Mouse (Mus musculus) embryonic facial prominence, embryonic 10.5 days (tissue): Measurements from ENCODE around the gene D7Ertd443e. TPM values are rescaled to one million over a fixed set of nuclear protein-coding genes. Genes with fewer than 3 reads are reported as not detected.

Experiments used
- DNase-seq: peaks from one replicate; pipeline ENCODE4 v3.0.0-alpha.2; 2017; ENCODE audit warnings: low spot score
- H3K27ac ChIP-seq: fragments of 300-500 bp; sonication (generic); replicated peaks from 2 replicates; pipeline ENCODE4 v1.5.1; 2016; ENCODE audit warnings: mild to moderate bottlenecking
- H3K27me3 ChIP-seq: fragments of 300-500 bp; sonication (generic); replicated peaks from 2 replicates; pipeline ENCODE4 v1.6.1; 2016; ENCODE audit warnings: low read depth, mild to moderate bottlenecking; ENCODE audit not compliant: poor library complexity, severe bottlenecking
- H3K36me3 ChIP-seq: fragments of 300-500 bp; sonication (generic); replicated peaks from 2 replicates; pipeline ENCODE4 v1.6.1; 2016; ENCODE audit warnings: mild to moderate bottlenecking, moderate library complexity
- H3K4me1 ChIP-seq: fragments of 300-500 bp; sonication (generic); 2 replicates; pipeline ENCODE4 v1.6.1; 2016
- H3K4me3 ChIP-seq: fragments of 300-500 bp; sonication (generic); 2 replicates; pipeline ENCODE4 v1.5.1; 2016; ENCODE audit warnings: mild to moderate bottlenecking, moderate library complexity
- H3K9me3 ChIP-seq: fragments of 300-500 bp; sonication (generic); 2 replicates; pipeline ENCODE4 v1.6.1; 2016; ENCODE audit warnings: mild to moderate bottlenecking
- WGBS: fragments of 180-500 bp; shearing (Covaris S2); methylation state at CpG from one replicate; pipeline ENCODE4 v1.1.7; 2016; 5-methylcytosine and 5-hydroxymethylcytosine counted together
- polyA plus RNA-seq: library from polyadenylated mRNA; unstranded; fragments of >200 nt; fragmentation: Nextera tagmentation; extraction: Ambion mirVana; gene quantifications from 2 replicates; pipeline ENCODE4 v1.2.1, GENCODE M21; 2016

D7Ertd443e gene
- 0.05 and 0.11 TPM in 2 replicates for polyA plus RNA-seq

DNA sequence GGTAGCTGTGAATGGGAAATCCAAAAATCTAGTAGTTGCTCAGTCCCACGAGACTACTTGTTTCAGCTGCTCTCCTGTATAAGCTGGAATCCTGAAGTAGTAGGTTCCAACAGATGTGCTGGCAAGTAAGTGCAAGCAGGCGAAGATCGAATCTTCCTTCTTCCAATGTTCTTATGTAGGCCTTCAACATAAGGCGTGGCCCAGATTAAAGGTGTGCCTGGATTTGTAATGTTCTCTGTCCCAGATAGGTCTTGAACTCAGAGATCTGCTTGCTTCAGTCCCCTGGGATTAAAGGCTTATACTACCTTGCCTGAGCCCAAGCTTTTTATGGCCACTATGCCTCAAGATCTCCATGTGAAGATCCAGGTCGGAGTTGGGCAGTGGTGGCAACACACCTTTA is at the start of gene D7Ertd443e:
Gene D7Ertd443e, minus strand, starts transcription at position 101 of the 400 bp plus-strand sequence.
- 93% methylated on average over 5 of the region's 5 CpGs for WGBS

DNA sequence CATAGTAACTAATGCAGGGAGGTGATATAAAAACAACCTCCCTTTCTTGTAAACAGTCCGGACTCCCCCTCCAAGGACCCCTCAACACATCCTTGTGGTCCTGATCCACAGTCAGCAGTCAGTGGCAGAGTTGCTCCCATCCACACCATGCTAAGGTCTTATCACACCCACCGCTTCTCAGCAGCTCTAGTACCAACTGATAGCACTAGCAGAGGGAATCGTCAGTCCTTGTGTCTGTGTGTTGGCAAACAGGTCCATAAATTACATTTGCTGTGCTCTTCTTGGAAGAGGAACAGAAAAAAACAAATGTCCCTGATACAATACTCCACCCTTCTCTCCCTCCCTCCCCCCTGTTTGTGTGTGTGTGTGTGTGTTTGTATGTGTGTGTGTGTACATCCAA is 46.2 kb upstream of the D7Ertd443e start:
- Histone ChIP-seq H3K27ac (no peak overlapping the region), H3K4me1 (no peaks in the 10 kb centered on the region), H3K27me3 (no peaks in the 10 kb centered on the region), H3K36me3 (no peaks in the 10 kb centered on the region), H3K4me3 (no peak overlapping the region), H3K9me3 (no peaks in the 10 kb centered on the region)
- DNase-seq = no peak
- 89% methylated on average over 3 of the region's 3 CpGs for WGBS

More for the DNA sequence above, at the start of gene D7Ertd443e:
- H3K36me3 ChIP-seq = no peaks in the 10 kb centered on the region
- H3K27me3 ChIP-seq = no peaks in the 10 kb centered on the region
- no peaks in the 10 kb centered on the region for H3K9me3 ChIP-seq
- no peaks in the 10 kb centered on the region for H3K4me1 ChIP-seq
- H3K4me3 ChIP-seq = no peak within 1 kb of the TSS
- DNase-seq = no peak
- H3K27ac ChIP-seq = no peak within 1 kb of the TSS

DNA sequence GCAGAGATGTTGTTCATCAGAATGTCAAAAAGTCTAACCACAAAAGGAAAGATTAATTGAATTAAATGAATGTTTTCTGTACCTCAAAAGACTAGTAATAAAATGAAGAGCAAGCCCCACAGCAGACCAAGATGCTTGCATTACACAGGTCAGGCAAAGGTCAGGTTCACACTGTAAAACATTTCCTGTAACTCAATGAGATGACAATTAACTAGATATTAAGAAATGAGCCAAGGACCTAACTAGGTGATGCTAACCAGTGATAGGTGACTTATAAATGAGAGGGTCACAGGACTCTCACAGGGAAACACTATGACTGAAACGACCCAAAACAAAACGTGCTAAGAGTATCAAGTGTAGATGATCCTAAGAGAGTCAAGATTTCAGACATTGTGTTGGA is 43.2 kb upstream of the D7Ertd443e start:
- Histone ChIP-seq H3K9me3 (no peaks in the 10 kb centered on the region), H3K4me3 (no peak overlapping the region), H3K36me3 (no peaks in the 10 kb centered on the region), H3K4me1 (no peaks in the 10 kb centered on the region), H3K27me3 (no peaks in the 10 kb centered on the region), H3K27ac (no peak overlapping the region)
- 88% methylated on average over 2 of the region's 2 CpGs for WGBS
- DNase-seq = no peak

DNA sequence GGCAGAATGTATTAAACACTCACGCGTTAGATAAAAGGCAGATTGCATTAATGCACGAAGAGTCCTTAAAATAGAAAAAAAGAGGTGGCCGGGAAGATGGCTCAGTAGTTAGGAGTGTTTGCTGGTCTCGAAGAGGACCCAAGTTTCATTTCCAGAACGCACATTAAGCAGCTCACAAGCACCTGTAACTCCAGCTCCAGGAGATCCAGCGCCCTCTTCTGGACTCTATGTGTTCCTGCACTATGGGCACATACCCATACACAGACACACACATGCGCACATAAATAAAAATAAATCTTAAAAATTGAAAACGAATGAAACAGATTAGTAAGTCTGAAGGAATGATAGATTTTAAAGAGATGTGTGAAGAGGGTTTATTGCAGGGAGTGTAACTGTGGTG is 29.6 kb upstream of the D7Ertd443e start:
- 95% methylated on average over 9 of the region's 9 CpGs for WGBS
- no peaks in the 10 kb centered on the region for H3K36me3 ChIP-seq
- DNase-seq = no peak

DNA sequence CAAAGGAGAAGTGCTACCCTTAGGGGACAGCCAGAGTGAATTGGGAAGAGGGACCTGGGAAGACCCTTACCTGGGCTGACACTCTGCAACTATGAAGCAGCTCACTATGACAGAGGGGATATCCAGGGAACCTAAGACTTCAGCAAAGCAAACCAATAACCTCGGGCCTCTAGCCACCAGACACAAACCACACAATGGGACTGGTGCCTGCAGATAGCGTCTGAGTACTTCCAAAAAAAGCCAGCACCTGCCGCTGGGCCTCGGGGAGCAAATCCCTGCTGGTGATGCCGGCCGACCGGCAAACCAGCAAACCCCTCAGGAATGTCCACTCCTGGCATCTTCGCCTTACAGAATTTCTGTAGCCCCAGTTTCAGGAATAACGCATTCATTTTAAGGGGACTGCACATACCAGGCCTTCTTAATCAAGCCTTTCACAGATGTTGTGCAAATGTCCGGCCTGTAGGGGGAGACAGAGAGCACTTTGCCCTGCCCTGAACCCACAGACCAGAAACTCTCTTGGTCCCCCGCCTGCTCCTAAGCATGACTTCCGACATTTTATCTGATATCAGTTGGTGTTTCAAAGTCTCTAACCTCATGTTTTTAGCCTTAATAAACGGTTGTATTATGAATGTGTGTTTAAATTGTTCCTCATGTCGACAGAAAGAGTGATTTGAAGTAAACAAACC is 28.7 kb upstream of the D7Ertd443e start:
- H3K27me3 ChIP-seq = no peaks in the 10 kb centered on the region
- no peak overlapping the region for H3K4me3 ChIP-seq
- 46% methylated on average over 14 of the region's 14 CpGs for WGBS
- DNase-seq = peak; percentile 46
- no peaks in the 10 kb centered on the region for H3K36me3 ChIP-seq
- no peaks in the 10 kb centered on the region for H3K9me3 ChIP-seq
- no peak overlapping the region for H3K27ac ChIP-seq
- H3K4me1 ChIP-seq = peaks cover 5% of the 10 kb centered on the region; the same call in 1 of the 2 replicates

More for the DNA sequence above, 29.6 kb upstream of the D7Ertd443e start:
- no peak overlapping the region for H3K4me3 ChIP-seq
- H3K27ac ChIP-seq = no peak overlapping the region
- H3K9me3 ChIP-seq = no peaks in the 10 kb centered on the region
- peaks cover 5% of the 10 kb centered on the region; the same call in 1 of the 2 replicates for H3K4me1 ChIP-seq
- no peaks in the 10 kb centered on the region for H3K27me3 ChIP-seq

DNA sequence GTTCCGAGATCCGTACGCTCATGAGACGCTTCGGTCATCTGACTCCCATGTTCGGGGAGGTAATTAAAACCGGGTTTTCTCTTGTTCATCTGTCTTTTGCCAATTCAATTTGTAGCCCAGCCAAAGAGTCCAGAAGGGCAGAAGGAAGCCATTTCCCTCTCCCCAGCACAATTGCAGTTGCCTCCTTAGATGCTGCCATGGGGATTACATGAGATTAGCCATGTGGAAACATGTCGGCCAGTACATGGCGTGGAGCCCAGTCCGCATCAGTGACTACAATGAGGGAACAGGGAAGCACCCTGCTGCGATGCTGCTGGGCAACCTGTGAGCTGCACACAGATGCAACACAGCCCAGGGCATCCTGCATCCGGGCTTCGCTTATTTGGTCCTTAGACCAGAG is 23.2 kb upstream of the D7Ertd443e start:
- Histone ChIP-seq H3K9me3 (no peaks in the 10 kb centered on the region), H3K27me3 (no peaks in the 10 kb centered on the region), H3K4me1 (peaks cover 5% of the 10 kb centered on the region; the same call in 1 of the 2 replicates), H3K4me3 (no peak overlapping the region), H3K27ac (no peak overlapping the region), H3K36me3 (no peaks in the 10 kb centered on the region)
- 90% methylated on average over 13 of the region's 13 CpGs for WGBS
- DNase-seq = no peak

DNA sequence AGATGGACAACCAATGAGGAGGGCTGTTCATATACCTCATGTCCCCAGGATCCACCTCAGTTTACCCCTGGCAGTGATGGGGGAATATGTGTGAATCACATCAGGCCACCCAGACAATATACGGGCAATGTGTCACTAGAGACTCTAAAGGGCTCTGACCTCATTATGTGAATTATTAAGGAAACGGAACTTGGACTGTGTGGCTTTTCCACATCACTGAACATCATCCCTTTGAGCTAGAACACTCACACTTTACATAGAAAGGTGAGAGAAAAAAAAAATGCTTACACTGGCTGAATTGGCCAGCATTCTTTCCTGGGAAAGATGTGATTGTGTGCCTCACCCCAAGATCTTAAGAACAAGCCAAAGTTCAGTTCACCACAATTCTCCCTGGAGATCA is 15.3 kb upstream of the D7Ertd443e start:
- H3K4me3 ChIP-seq = no peak overlapping the region
- no peaks in the 10 kb centered on the region for H3K36me3 ChIP-seq
- H3K27me3 ChIP-seq = no peaks in the 10 kb centered on the region
- no peak overlapping the region for H3K27ac ChIP-seq
- H3K4me1 ChIP-seq = no peaks in the 10 kb centered on the region
- no peak for DNase-seq
- 76% methylated on average over 2 of the region's 2 CpGs for WGBS
- no peaks in the 10 kb centered on the region for H3K9me3 ChIP-seq

DNA sequence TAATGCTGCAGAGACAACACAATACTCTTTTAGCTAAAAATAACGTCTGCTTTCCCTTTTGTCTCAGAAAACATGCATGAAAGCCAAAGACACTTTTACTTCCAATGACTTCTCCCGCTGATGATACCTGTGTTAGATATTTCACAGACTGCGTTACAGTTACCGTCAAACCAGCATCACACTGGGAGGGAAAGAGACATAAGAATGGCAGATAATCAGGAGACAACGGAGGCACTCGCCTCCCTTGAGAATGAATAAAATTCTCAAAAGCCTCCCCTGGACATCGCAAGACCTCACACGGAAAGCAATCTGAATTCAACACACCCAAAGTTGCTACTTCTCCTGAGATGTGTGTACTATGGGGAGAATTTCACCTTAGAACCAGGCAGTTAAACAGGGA is 11.3 kb upstream of the D7Ertd443e start:
- no peak for DNase-seq
- Histone ChIP-seq H3K27ac (no peak overlapping the region), H3K36me3 (no peaks in the 10 kb centered on the region), H3K9me3 (no peaks in the 10 kb centered on the region), H3K27me3 (no peaks in the 10 kb centered on the region), H3K4me1 (no peaks in the 10 kb centered on the region), H3K4me3 (no peak overlapping the region)
- WGBS = 84% methylated on average over 8 of the region's 8 CpGs

DNA sequence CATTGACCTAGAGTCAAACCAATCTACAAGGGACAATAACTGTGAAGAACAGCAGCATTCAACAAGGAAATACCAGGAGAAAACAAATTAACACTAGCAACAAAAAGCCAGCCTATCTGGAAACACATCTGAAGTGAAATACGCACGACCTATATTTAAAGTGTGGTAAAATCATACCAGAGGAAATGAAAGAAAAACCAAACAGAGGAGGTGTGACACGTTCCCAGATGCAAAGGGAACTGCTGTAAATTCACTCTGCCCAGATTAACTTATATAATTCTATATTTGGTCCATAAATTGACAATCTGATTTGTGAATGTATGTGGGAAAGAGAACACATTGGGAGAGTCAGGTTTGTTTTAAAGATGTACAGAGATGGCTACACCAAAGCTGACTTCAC is 2.7 kb downstream of the D7Ertd443e start:
- DNase-seq = no peak
- no peaks in the 10 kb centered on the region for H3K36me3 ChIP-seq
- H3K27me3 ChIP-seq = no peaks in the 10 kb centered on the region
- H3K4me1 ChIP-seq = peaks cover 7% of the 10 kb centered on the region
- H3K9me3 ChIP-seq = no peaks in the 10 kb centered on the region
- H3K27ac ChIP-seq = no peak overlapping the region
- no peak overlapping the region for H3K4me3 ChIP-seq
- WGBS = 86% methylated on average over 3 of the region's 3 CpGs

DNA sequence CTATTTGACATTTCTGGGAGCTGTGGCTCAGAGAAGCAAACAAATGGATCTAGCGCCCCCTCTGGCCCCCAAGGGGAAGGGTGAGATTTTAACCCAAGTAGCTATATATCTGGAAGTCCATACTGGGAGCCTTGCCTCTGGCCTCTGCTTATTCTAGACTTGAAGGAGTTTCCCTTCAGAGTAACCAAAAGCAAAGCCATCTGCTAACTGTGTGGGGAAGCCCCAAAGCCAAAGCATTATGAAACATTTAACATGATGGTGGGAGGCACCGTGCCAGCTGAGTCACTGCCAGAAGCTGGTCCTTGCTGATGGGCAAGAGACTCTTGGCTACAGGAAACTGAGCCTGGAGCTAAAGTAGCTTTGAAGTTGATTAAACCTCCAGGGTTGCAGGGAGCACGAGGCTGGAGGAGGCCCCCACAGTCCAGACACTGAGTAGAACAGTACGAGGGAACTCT is 4.0 kb downstream of the D7Ertd443e start:
- Histone ChIP-seq H3K36me3 (no peaks in the 10 kb centered on the region), H3K27ac (no peak overlapping the region), H3K4me1 (peaks cover 12% of the 10 kb centered on the region), H3K9me3 (no peaks in the 10 kb centered on the region), H3K4me3 (no peak overlapping the region), H3K27me3 (no peaks in the 10 kb centered on the region)
- no peak for DNase-seq
- WGBS = 57% methylated on average over 4 of the region's 4 CpGs

DNA sequence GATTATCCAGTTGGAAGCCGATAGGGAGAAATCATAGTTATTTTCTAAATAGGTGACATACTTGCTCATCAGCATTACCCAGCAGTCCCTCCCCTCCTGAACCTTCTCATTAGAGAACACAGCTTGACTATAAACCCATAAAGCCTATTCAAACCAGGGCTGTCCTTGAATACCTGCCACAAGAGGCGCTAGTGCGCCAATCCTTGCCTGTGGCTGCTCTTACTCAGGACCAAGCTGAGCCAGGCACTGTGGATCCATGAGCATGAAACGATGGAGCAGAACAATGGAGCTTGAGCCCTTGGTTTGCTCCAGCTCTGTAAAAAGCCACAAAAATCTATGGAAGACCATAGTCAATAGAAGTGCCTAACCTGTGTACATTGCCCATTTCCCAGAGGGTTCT is 7.2 kb downstream of the D7Ertd443e start:
- peaks cover 13% of the 10 kb centered on the region for H3K4me1 ChIP-seq

DNA sequence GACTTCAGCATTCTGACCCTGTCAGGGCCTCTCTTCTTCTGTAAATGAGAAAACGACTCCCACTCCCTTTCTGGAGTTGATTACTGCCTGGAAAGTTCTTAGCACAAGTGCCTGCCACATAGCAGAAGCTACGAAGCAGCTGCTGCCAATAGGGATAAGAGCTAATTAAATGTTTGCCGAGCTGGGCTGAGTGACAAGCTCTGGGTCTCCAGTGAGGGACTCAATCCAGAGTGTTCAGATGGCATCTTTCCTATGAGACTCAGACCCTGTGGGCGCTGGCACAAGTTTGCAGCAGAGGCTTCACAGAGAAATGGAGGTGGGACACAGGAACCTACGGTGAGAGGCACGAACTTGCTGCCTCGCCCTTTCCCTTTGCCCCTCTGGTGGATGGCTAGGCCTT is 8.7 kb downstream of the D7Ertd443e start:
- peaks cover 17% of the 10 kb centered on the region for H3K4me1 ChIP-seq
- H3K4me3 ChIP-seq = no peak overlapping the region
- no peaks in the 10 kb centered on the region for H3K36me3 ChIP-seq
- no peak for DNase-seq
- H3K27ac ChIP-seq = no peak overlapping the region
- H3K9me3 ChIP-seq = no peaks in the 10 kb centered on the region
- no peaks in the 10 kb centered on the region for H3K27me3 ChIP-seq
- WGBS = 67% methylated on average over 7 of the region's 7 CpGs

More for the DNA sequence above, 7.2 kb downstream of the D7Ertd443e start:
- 46% methylated on average over 4 of the region's 4 CpGs for WGBS
- H3K9me3 ChIP-seq = no peaks in the 10 kb centered on the region
- H3K4me3 ChIP-seq = no peak overlapping the region
- DNase-seq = peak; percentile 67
- no peak overlapping the region for H3K27ac ChIP-seq
- no peaks in the 10 kb centered on the region for H3K36me3 ChIP-seq
- no peaks in the 10 kb centered on the region for H3K27me3 ChIP-seq

DNA sequence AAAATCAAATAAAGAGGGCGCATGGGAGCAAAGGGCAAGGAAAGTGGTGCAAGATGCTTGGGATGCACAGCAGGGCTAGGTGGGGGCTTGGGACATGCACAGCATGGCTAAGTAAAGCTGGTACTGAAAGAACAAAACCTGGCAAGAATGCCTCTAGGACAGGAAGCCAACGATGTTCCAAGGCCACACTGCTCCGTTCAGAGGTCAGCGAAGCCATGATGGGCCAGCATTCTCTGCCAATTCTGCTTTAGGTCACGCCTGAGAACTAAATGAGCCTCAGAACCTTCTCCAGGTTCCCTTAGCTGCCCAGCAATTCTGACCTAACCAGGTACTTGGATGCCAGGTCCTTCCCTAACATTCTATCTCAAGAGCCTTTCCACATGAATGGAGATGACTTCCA is 13.2 kb downstream of the D7Ertd443e start:
- Histone ChIP-seq H3K4me3 (no peak overlapping the region), H3K27ac (no peak overlapping the region), H3K9me3 (no peaks in the 10 kb centered on the region), H3K27me3 (no peaks in the 10 kb centered on the region), H3K4me1 (peaks cover 12% of the 10 kb centered on the region), H3K36me3 (no peaks in the 10 kb centered on the region)
- DNase-seq = no peak
- 51% methylated on average over 5 of the region's 5 CpGs for WGBS
